Mouse (Mus musculus) embryo, embryonic 10 days (tissue): ENCODE results near the gene Sdhaf4.

Experiments
- DNase-seq: peaks from one replicate; pipeline ENCODE4 v3.0.0-alpha.2; 2015; ENCODE audit warnings: low spot score

The Sdhaf4 gene

DNA sequence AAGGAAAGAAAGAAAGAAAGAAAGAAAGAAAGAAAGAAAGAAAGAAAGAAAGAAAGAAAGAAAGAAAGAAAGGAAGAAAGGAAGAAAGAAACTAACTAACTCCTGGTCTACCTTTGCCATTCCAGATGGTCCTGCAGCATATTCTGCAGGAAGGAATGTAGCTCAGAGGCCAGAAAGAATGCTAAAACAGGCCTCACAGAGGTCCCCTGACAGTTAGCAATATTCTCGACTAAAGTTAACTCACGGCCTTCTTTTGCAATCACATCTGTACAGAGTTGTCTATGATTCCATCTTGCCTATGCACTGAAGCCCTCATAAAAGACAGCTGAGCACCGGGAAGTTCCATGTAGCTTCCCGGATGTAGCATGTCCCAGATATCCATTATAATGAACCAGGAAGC, 49.9 kb downstream of the Sdhaf4 start:
- no peak for DNase-seq

DNA sequence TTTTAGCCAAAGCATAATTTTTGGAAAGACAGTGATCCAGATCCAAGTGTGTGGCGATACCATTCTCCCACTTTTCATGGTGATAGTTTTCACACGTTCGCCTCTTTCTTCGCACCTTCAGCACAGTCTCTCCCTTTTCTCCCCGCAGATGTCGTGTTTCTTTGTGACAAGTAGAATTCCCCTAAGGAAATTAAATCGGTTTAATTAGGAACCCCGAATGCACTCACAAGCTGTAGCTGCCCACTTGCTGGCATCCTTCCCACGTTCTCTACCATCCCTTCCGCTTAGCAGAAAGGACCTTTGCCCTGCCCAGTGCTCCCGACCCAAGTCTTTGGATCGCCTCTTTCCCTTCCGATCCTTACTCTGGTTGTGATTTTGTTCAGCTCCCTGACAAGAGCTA, 51.5 kb downstream of the Sdhaf4 start:
- no peak for DNase-seq

DNA sequence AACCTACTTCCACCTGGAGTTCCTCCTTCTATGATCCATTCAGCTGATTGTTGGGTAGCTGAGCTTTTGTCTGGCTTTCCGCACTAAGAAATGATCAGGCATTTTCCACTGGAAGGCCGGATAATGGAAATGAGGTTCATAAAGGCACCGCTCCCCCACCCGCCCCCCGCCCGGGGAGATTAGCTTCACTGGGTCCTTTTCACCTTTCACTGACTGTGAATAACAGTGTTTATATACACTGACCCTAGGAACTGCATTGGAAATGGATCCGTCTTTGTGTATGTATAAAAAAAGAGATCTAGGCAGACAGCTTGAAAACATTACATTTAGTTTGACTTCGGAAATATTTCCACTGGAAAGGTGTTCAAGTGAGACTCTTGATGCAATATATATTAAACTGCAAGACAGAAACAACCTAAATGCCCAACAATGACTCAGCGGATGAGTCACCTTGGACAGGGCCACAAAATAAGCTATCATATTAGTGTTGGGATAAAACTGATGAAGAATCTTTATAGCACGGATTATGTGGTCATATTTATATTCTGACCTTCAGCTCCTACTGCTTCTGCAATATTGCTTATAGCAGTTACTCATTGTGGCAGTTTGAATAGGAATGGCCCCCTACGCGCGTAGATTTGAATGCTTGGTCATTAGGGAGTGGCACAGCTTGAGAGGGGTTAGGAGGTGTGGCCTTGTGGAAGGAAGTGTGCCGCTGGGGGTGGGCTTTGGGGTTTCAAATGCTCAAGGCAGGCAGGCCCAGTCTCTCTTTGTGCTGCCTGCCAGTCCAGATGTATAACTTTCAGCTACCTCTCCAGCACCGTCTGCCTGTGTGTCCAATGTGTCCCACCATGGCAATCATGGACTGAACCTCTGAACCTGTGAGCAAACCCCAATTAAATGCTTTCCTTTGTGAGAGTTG, 56.4 kb downstream of the Sdhaf4 start:
- no peak for DNase-seq

DNA sequence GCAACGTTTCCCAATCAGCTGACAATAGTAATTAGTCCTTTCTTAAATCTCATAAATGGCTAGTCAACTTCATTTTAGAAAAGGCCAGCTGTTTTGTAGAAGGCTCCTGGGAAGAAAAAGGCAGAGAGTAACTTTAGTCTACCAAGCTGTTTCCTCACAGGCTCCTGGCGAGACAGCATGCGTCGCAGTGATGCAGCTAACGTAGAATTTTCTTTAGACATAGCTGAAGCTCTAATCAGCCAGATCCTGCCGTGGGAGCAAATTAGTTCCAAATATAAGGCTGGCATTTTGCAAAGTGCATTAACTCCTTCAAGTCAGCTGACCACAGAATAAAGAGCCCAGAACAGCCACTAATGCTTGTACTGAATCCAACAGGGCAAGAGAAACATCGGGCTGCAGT, 57.2 kb downstream of the Sdhaf4 start:
- no peak for DNase-seq
